Mouse (Mus musculus): Measurements from ENCODE around the gene Usp29.

- TF ChIP-seq CTCF (IDR thresholded peaks at IDR 0.05; ENCODE audit: low read depth) = no peak
- no peak for TF ChIP-seq EP300 (IDR thresholded peaks at IDR 0.05; ENCODE audit: low read depth)
Observed at GRCm38 (mm10) chr7:6958574-6958973, 228.2 kb downstream of the Usp29 start.
